Mouse (Mus musculus) liver, adult 2 months (tissue): ENCODE data around the gene Gm20425. TPM values are rescaled to one million over a fixed set of nuclear protein-coding genes. Genes with fewer than 3 reads are reported as not detected.

ENCODE experiments used
- DNase-seq: peaks from one replicate; pipeline ENCODE4 v3.0.0-alpha.2; 2011; ENCODE audit warnings: low read depth, low spot score; ENCODE audit errors: extremely low read depth
- H3K27ac ChIP-seq: fragments of 200-500 bp; replicated peaks from 2 replicates; pipeline ENCODE4 v1.5.1; 2012; ENCODE audit warnings: low read depth, mild to moderate bottlenecking, control low read depth, inconsistent platforms, low read length; ENCODE audit not compliant: insufficient read depth
- H3K27me3 ChIP-seq: fragments of 200-500 bp; 2 replicates; pipeline ENCODE4 v1.6.1; 2012; ENCODE audit warnings: mild to moderate bottlenecking, moderate library complexity, low read length, inconsistent platforms; ENCODE audit not compliant: control insufficient read depth, insufficient read depth
- H3K36me3 ChIP-seq: fragments of 200-500 bp; 2 replicates; pipeline ENCODE4 v1.6.1; 2012; ENCODE audit warnings: low read length, inconsistent platforms; ENCODE audit not compliant: control insufficient read depth, insufficient read depth
- H3K4me1 ChIP-seq: fragments of 200-500 bp; 2 replicates; pipeline ENCODE4 v1.6.1; 2011; ENCODE audit warnings: low read length; ENCODE audit not compliant: control insufficient read depth, insufficient read depth
- H3K4me3 ChIP-seq: fragments of 200-500 bp; 2 replicates; pipeline ENCODE4 v1.5.1; 2011; ENCODE audit warnings: low read depth, mild to moderate bottlenecking, control low read depth, low read length, moderate library complexity; ENCODE audit not compliant: insufficient read depth
- H3K79me2 ChIP-seq: fragments of 200-500 bp; 2 replicates; pipeline ENCODE4 v1.6.1; 2012; ENCODE audit warnings: inconsistent platforms, mild to moderate bottlenecking, low read length, moderate library complexity; ENCODE audit not compliant: control insufficient read depth, insufficient read depth
- H3K9ac ChIP-seq: fragments of 200-500 bp; 2 replicates; pipeline ENCODE4 v1.6.1; 2012; ENCODE audit warnings: low read depth, mild to moderate bottlenecking, control low read depth, inconsistent platforms, low read length
- CTCF ChIP-seq: fragments of 200-500 bp; IDR thresholded peaks from 2 replicates; pipeline ENCODE4 v1.5.1; 2011; ENCODE audit warnings: low read depth, low read length, control low read depth
- POLR2A ChIP-seq: fragments of 200-500 bp; IDR thresholded peaks from 2 replicates; pipeline ENCODE4 v1.6.1; 2011; ENCODE audit warnings: low read length, control low read depth; ENCODE audit not compliant: insufficient read depth; ENCODE audit errors: extremely low read depth
- WGBS: fragments of 180-500 bp; shearing (Covaris S2); methylation state at CpG from one replicate; pipeline ENCODE4 v1.1.7; 2018; 5-methylcytosine and 5-hydroxymethylcytosine counted together
- polyA plus RNA-seq: library from polyadenylated mRNA; depleted of rRNA; stranded (reverse); fragments of >200 nt; gene quantifications from 2 replicates; pipeline ENCODE4 v1.2.3, GENCODE M21; 2012
- total RNA-seq: library from RNA; depleted of rRNA; stranded (reverse); fragments of >200 nt; gene quantifications from 2 replicates; pipeline ENCODE4 v1.2.3, GENCODE M21; 2014

Gm20425 gene
- total and polyA plus RNA-seq, 2 experiments = 0.43 to 1.1 TPM

DNA sequence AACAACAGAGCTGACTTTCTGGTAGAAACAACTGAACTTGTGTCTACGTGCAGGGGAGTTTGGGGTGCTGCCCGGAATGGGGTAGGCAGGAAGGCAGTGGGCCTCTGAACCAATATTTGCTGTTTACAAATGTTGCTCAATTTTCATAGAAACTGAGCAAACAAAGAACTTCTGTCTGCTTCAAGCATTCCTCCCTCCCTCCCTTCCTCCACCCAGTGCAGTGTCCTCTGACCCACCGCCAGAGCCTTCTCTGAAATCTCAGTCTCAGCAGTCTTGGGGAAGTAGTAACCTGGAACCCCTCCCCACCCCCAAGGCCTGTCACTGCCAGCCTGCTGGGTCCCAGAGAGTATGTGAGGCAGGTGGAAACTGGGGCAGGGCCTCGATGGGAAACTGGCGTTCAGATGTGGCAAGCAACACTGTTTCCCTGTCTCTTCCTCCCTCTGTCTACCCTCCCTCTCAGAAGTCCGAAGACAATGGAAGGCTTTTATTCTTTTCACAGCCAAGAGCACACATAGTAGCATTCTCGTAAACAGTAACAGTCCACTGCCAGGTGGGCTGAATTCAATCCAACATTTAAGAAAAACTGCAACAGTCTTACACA, 4.6 kb upstream of the Gm20425 start:
- H3K4me1 ChIP-seq = peaks cover 34% of the 10 kb centered on the region
- no peaks in the 10 kb centered on the region for H3K79me2 ChIP-seq
- no peaks in the 10 kb centered on the region for H3K27me3 ChIP-seq
- H3K27ac ChIP-seq = peak overlapping the region; percentile 96
- H3K36me3 ChIP-seq = no peaks in the 10 kb centered on the region
- DNase-seq = peak; percentile 93
- TF ChIP-seq CTCF (no peak), POLR2A (no peak)
- no peak overlapping the region for H3K4me3 ChIP-seq
- WGBS = 12% methylated on average over 7 of the region's 7 CpGs
- H3K9ac ChIP-seq = peak overlapping the region; percentile 57

DNA sequence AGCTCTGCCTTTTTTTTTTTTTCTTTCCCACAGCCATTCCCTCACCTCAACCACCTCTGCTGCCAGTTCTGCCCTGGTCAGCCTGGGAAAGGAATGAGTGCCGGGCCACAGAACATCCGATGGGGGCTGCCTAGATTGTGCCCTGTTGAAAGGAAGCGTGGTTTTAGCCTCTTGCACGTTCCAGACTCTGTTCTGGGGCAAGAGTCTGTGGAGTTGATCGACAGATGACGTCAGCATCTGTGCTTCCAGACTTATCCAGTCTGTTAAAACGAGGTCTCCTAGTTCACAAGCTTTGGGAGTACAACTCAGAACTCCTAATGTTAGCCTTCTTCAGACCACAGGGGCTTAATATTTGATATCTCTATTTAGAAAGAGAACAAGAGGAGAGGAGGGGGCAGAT, 4.0 kb upstream of the Gm20425 start:
- Histone ChIP-seq H3K79me2 (no peaks in the 10 kb centered on the region), H3K27ac (peak overlapping the region; percentile 96), H3K27me3 (no peaks in the 10 kb centered on the region), H3K4me3 (no peak overlapping the region), H3K36me3 (no peaks in the 10 kb centered on the region), H3K9ac (peak overlapping the region; percentile 32), H3K4me1 (peaks cover 34% of the 10 kb centered on the region)
- TF ChIP-seq CTCF (no peak), POLR2A (no peak)
- peak; percentile 93 for DNase-seq
- WGBS = 14% methylated on average over 7 of the region's 7 CpGs

DNA sequence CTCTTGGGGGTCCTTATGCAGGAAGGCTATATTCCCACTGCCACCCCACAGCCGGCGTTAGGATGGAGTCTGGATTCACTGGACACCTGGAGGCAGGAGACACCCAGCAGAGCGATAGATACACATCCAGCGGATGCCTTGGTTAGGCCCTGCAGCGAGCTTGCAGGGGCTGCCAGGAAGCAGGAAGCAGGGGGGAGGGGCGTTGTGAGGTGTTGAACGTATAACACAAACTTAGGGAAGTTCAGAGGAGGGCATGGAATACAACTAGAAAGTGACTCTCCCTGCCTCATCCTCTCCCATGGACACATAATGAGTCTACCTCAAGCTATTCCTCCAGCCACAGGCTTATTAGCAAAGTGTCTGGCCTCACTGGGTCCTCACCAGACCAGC, 2.9 kb upstream of the Gm20425 start:
- Histone ChIP-seq H3K36me3 (no peaks in the 10 kb centered on the region), H3K9ac (no peak overlapping the region; the same call in 1 of the 2 replicates)
- WGBS = 61% methylated on average over 7 of the region's 7 CpGs

DNA sequence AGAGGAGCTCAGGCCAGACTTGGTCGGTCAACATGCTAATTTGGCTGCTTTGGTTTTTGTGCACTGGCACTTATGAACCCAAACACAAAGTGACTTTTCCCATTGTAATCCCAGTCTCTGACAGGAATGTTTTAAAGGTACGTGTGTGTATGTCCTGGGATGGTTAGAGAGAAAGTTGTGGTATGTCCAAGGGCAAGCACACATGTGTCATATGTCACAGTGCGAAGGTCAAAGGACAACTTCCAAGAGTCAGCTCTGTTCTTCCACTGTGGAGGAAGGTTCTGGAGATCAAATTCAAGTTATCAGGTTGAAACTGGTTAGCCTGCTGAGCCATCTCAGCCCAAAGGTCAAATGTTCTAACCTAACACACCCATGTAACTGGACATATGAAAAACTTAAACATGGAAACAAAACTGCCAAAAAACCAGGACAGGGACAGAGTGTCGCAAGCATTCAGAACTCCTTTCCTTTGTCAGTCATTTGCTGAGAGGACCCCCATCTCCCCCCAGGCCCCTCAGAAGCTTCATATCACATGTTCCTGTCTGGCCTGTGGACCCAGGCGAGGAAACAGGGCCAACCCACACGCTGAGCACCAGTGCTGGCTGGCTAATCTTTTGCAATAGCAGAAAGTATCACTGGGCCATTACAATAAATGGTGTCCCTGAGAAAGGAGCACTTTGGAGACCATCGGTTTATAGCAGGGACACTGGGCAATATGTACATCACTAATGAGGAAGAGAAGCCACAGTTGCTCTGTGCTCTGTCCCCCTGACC, 2.3 kb upstream of the Gm20425 start:
- H3K9ac ChIP-seq = no peak overlapping the region; the same call in 1 of the 2 replicates
- no peak overlapping the region for H3K4me3 ChIP-seq
- no peaks in the 10 kb centered on the region for H3K79me2 ChIP-seq
- H3K4me1 ChIP-seq = peaks cover 34% of the 10 kb centered on the region
- peaks cover 4% of the 10 kb centered on the region; the same call in 1 of the 2 replicates for H3K36me3 ChIP-seq
- TF ChIP-seq CTCF = no peak
- no peak for TF ChIP-seq POLR2A
- 41% methylated on average over 7 of the region's 7 CpGs for WGBS
- H3K27me3 ChIP-seq = no peaks in the 10 kb centered on the region
- peak overlapping the region; percentile 96 for H3K27ac ChIP-seq
- peak; percentile 72 for DNase-seq

More for the DNA sequence above, 2.9 kb upstream of the Gm20425 start:
- no peaks in the 10 kb centered on the region for H3K79me2 ChIP-seq
- no peaks in the 10 kb centered on the region for H3K27me3 ChIP-seq
- no peak overlapping the region for H3K4me3 ChIP-seq
- TF ChIP-seq CTCF (no peak), POLR2A (no peak)
- no peak for DNase-seq
- peaks cover 34% of the 10 kb centered on the region for H3K4me1 ChIP-seq
- H3K27ac ChIP-seq = peak overlapping the region; percentile 96

DNA sequence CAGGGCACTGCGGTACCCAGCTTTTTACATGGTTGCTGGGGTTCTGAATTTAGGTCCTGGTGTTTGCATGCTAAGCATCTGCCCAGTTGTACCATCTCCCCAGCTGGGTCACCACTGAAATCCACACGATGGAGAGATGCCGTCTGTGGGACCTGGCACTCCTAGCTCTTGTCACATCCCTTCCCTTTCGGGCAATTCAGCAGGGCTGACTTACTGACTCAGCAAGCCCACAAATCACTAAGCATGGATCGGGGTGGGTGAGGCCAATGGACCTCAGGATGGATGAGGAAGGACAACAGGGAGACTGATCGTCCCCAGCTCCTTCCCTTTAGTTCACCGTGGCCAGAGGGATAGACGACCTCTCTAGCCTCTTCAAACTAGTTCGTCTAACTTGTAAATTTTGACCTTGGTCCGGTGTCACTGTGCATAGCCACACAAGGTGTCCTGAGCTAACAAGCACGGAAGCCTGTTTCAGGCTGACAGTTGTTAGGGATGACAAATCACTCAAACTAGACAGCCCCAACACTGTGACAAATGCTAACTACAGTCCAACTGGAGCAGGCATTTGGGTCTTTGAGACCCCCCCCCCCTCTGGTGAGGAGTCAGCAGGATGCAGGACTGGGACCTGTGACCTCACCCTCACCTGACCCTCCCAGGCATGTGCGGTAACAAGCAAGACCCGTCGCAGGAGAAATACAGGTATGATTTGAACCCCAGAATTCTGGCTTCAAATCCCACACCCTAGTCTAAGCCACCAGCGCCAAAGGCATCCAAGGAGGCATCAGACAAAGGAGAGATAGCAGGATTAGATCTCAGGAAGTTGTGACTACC, 855 bp downstream of the Gm20425 start:
- no peak for TF ChIP-seq CTCF
- peak; percentile 62; the same call in 1 of the 2 replicates for TF ChIP-seq POLR2A
- Histone ChIP-seq H3K36me3 (peaks cover 31% of the 10 kb centered on the region), H3K4me1 (peaks cover 43% of the 10 kb centered on the region), H3K79me2 (no peaks in the 10 kb centered on the region), H3K27ac (peak overlapping the region; percentile 65), H3K9ac (peak overlapping the region; percentile 73), H3K4me3 (peak overlapping the region; percentile 54), H3K27me3 (no peaks in the 10 kb centered on the region)
- DNase-seq = peak; percentile 53
- WGBS = 18% methylated on average over 15 of the region's 15 CpGs
